Mouse (Mus musculus): ENCODE results near the gene Cpeb3. TPM values are rescaled to one million over a fixed set of nuclear protein-coding genes. Genes with fewer than 3 reads are reported as not detected.
"Not testable (repeated sequence)": the region's sequence is repeated elsewhere in the genome, so short reads cannot be mapped to it uniquely, and the experiment has no call there.

Gene Cpeb3
- polyA plus RNA-seq, 1 experiment from 2014 or later, result 7.7 TPM

DNA sequence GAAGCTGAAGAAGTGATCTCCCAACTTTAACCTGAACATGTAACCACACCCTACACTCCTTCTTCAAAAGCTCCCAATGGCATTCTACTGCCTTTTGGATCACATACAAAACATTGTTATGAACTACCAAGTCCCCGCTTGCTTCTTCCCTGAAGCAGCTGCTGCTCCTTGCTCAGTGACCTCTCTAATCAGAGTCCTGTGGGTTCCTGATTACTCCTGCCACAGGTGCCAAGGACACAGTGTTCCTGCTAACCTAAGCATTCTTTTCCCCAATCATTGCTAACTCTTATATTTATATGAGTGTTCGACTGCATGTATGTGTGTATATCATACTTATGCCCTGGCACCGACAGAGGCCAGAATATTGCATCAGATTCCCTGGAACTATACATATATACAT is 115.2 kb downstream of the Cpeb3 start:
- no peak for ATAC-seq (ENCODE audit: low FRiP score, low read depth)
- H3K36me3 ChIP-seq, result no peaks in the 10 kb centered on the region

DNA sequence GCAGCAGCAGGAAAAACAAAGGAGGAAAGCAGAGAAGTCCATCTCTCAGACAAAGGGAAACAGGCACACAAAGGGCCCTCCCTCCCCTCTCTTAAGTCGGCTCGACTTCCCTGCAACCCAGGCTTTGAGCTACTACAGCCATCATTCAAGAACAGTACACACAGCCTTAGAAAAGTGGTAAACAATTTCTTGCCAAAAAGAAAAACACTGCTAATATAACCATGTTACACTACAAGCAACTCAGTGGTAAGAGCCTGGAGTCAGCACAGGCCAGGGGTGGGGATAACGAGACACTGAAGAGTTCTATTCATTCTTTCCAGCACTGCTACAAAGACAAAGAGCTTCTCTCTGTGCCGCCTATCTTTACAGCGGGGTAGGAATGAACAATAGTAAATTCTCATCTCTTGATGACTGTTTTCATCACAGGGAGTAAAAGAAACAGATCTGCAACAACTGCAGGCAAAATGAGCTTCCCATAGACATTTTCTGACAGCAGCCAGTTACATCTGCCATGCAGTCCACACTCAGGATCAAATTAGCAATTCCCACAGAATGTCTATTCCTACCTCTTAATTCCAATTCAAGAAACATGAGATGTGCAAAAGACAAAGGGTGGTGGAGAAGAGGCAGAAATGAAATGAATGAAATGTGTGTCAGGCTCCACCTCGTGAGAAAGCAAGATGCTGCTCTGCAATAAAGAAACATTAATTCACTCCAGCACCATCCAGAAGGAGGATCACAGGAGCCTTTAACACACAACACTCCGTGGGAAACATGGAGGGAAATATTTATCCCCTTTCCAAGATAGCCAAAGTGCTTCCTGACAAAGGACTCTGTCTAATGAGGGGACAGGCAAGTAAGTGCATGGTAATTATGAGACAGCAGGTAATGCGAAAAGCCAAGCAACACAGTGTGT is 118.0 kb downstream of the Cpeb3 start:
- 18% methylated on average over 8 of the region's 8 CpGs for WGBS
- H3K4me3 ChIP-seq, result no peak overlapping the region
- peak; percentile 58; the same call in 1 of the 2 replicates for ATAC-seq (ENCODE audit: low FRiP score, low read depth)

More for the DNA sequence above, 115.2 kb downstream of the Cpeb3 start:
- Histone ChIP-seq H3K9ac (no peak overlapping the region), H3K27me3 (replicated peaks) (no peaks in the 10 kb centered on the region), H3K27ac (no peak overlapping the region), H3K4me2 (replicated peaks) (no peak overlapping the region), H3K4me3 (no peak overlapping the region), H3K9me3 (no peaks in the 10 kb centered on the region), H3K4me1 (0 out of 2 replicates have a peak, but pooled peaks cover 7% of the 10 kb centered on the region)
- WGBS, result 93% methylated on average over 3 of the region's 3 CpGs

DNA sequence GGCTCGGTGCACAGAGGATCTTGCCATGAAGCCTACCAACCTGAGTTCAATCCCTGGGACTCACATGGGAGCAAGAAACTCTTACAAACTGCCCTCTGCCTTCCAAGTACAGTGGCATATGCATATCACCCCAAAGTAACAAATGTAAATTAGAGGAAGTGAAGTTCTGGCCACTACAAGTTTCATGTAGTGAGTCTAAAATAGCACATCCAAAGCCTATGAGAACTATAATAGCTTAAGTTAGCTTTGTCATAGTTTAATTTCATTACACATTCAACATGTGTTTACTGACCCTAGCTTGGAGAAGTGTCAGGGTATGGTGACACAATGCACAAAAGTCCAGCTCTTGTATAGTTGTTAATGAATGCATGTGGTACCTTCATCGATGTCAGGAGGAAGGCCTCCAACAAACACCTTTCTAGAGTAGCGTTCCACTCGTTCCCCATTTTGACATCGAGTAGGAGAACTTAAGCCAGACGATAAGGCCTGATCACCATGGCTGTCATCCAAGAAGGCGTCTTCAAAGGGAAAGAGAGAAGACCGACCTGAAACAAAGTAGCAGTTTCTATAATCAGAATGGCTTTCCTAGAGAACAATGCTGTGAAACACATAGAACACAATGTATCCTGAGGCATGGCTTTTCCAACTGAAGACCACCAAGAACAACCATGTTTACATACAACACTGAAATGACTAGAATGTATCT is 120.2 kb downstream of the Cpeb3 start:
- Histone ChIP-seq H3K9me3 (no peaks in the 10 kb centered on the region), H3K9ac (no peak overlapping the region), H3K27ac (no peak overlapping the region), H3K36me3 (no peaks in the 10 kb centered on the region), H3K4me3 (no peak overlapping the region), H3K27me3 (replicated peaks) (no peaks in the 10 kb centered on the region), H3K4me1 (0 out of 2 replicates have a peak, but pooled peaks cover 7% of the 10 kb centered on the region), H3K4me2 (replicated peaks) (no peak overlapping the region)
- 96% methylated on average over 8 of the region's 8 CpGs for WGBS
- ATAC-seq (ENCODE audit: low FRiP score, low read depth), result no peak

More for the DNA sequence above, 118.0 kb downstream of the Cpeb3 start:
- no peak overlapping the region for H3K27ac ChIP-seq
- no peaks in the 10 kb centered on the region for H3K27me3 ChIP-seq (replicated peaks)
- no peaks in the 10 kb centered on the region for H3K9me3 ChIP-seq
- no peak overlapping the region for H3K4me2 ChIP-seq (replicated peaks)
- H3K36me3 ChIP-seq, result no peaks in the 10 kb centered on the region
- H3K9ac ChIP-seq, result no peak overlapping the region
- H3K4me1 ChIP-seq, result 0 out of 2 replicates have a peak, but pooled peaks cover 7% of the 10 kb centered on the region

DNA sequence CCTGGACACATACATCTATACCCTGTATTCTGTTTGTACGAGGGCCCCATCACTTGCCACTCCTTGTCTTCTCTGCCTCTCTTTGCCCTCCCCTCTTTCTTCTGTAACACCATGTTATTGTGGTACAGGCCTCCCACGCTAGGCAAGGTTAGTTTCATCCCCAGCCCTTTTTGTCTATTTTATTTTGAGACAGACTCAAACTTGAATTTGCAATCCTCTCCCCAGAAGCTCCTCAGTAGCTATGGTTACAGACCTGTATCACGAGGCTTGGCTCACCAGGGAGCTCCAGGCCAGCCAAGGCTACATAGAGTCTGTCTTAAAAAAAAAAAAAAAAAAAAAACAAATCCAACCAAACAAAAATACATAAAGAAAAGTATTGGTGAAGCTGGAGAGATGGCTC is 123.9 kb downstream of the Cpeb3 start:
- Histone ChIP-seq H3K4me3 (no peak overlapping the region), H3K9ac (no peak overlapping the region), H3K4me2 (replicated peaks) (no peak overlapping the region), H3K27ac (no peak overlapping the region), H3K27me3 (replicated peaks) (no peaks in the 10 kb centered on the region), H3K4me1 (no peaks in the 10 kb centered on the region), H3K9me3 (no peaks in the 10 kb centered on the region), H3K36me3 (no peaks in the 10 kb centered on the region)
- ATAC-seq (ENCODE audit: low FRiP score, low read depth), result no peak
- WGBS, result 79% methylated on average over 3 of the region's 3 CpGs

DNA sequence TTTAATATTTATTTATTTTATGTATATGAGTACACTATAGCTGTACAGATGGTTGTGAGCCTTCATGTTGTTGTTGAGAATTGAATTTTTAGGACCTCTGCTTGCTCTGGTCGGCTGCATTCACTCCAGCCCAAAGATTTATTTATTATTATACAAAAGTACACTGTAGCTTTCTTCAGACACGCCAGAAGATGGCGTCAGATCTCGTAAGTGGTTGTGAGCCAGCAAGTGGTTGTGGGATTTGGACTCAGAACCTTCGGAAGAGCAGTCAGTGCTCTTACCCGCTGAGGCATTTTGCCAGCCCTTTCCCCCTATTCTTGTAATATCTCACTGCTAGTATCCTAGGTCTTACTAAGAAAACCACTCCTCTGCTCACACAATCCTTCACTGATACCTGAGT is 126.9 kb downstream of the Cpeb3 start:
- Histone ChIP-seq H3K4me3 (no peak overlapping the region), H3K4me2 (replicated peaks) (no peak overlapping the region), H3K36me3 (no peaks in the 10 kb centered on the region), H3K27me3 (replicated peaks) (no peaks in the 10 kb centered on the region), H3K9me3 (no peaks in the 10 kb centered on the region), H3K9ac (no peak overlapping the region), H3K4me1 (no peaks in the 10 kb centered on the region), H3K27ac (no peak overlapping the region)
- WGBS, result 61% methylated on average over 6 of the region's 6 CpGs
- ATAC-seq (ENCODE audit: low FRiP score, low read depth), result no peak

DNA sequence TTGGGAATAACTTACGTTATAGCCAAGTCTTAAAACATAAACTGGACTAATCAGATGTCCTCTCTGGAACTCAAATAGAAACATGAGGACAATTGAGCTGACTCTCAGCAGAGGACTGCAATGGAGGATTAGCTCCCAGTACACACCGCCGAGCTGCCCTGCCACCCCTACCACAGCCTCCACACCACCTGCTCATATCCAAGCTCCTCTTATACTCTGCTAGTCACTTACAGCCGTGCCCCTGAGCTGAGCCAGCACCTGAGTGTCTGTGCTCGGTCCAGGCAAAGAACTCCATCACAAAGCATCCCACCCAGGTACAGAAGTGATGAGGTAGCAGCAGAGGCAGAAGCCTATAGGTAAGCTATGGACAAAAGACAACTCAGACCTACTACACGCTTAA is 129.2 kb downstream of the Cpeb3 start:
- no peak overlapping the region for H3K27ac ChIP-seq
- H3K4me1 ChIP-seq, result no peaks in the 10 kb centered on the region
- no peaks in the 10 kb centered on the region for H3K27me3 ChIP-seq (replicated peaks)
- H3K4me2 ChIP-seq (replicated peaks), result no peak overlapping the region
- H3K36me3 ChIP-seq, result no peaks in the 10 kb centered on the region
- WGBS, result 85% methylated on average over 6 of the region's 6 CpGs
- no peak for ATAC-seq (ENCODE audit: low FRiP score, low read depth)
- no peak overlapping the region for H3K4me3 ChIP-seq
- H3K9me3 ChIP-seq, result no peaks in the 10 kb centered on the region
- H3K9ac ChIP-seq, result no peak overlapping the region

DNA sequence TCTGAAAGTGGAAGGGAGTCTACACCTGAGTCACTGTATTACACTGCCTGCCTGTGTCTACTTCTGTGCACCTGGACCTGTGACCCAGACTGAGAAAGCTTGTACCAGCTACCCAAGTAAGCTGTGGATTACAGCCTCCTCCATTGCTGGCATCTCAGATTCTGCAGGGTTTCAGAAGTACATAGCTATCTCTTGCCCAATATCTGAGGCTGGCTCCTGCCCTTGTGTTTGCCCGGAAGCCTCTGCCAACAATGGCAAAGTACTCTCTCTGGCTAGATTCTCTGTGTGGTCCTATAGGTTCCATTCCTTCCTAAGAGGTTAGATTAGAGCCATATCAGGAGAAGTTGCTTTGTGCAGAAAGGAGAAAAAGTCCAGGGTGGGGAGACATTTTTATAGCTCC is 129.8 kb downstream of the Cpeb3 start:
- no peaks in the 10 kb centered on the region for H3K4me1 ChIP-seq
- H3K36me3 ChIP-seq, result no peaks in the 10 kb centered on the region
- no peaks in the 10 kb centered on the region for H3K9me3 ChIP-seq
- no peak overlapping the region for H3K9ac ChIP-seq
- 91% methylated on average over 1 of the region's 1 CpGs for WGBS
- no peak for ATAC-seq (ENCODE audit: low FRiP score, low read depth)
- no peaks in the 10 kb centered on the region for H3K27me3 ChIP-seq (replicated peaks)
- H3K27ac ChIP-seq, result no peak overlapping the region
- H3K4me3 ChIP-seq, result no peak overlapping the region
- no peak overlapping the region for H3K4me2 ChIP-seq (replicated peaks)

DNA sequence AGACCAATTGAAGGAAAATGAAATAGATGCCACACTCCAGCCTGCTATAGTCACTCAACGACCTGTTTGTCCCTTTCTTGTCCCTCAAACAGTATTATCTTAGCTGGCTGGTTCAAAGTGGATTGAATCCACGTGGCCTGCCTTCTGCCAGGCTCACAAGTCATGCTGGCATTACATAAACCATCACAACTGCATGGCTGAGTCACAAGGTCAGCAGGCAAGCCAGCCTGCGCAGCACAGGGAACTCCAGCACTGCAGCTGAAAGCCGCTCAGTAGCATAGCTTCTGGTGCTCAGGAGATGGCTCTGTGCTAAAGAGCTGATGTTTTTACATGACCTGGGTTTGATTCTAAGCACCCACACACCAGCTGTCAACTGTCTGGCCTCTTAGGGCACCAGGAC is 130.3 kb downstream of the Cpeb3 start:
- Histone ChIP-seq H3K9me3 (no peaks in the 10 kb centered on the region), H3K4me1 (no peaks in the 10 kb centered on the region; the same call in 1 of the 2 replicates), H3K27ac (no peak overlapping the region), H3K4me2 (replicated peaks) (no peak overlapping the region), H3K9ac (no peak overlapping the region), H3K4me3 (no peak overlapping the region), H3K27me3 (replicated peaks) (no peaks in the 10 kb centered on the region), H3K36me3 (no peaks in the 10 kb centered on the region)
- no peak for ATAC-seq (ENCODE audit: low FRiP score, low read depth)
- 66% methylated on average over 4 of the region's 4 CpGs for WGBS

DNA sequence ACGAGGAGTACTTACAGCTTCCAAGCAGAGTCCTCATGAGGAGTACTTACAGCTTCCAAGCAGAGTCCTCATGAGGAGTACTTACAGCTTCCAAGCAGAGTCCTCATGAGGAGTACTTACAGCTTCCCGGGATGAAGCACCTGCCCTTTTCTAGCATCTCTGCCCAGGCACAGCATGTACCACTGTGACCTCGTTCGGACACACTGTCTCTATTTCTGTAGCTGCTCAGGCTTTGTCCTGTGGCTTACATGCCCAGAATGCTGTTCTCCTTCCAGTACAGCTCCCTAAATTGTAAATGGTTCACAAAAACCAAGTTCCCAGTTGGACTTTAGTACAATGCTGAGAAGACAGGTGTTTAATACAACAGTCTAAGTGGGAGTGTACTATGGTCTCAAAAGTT is 131.1 kb downstream of the Cpeb3 start:
- not testable (repeated sequence) for H3K4me1 ChIP-seq; H3K36me3 ChIP-seq; H3K27me3 ChIP-seq (replicated peaks); H3K9me3 ChIP-seq; H3K9ac ChIP-seq; H3K4me3 ChIP-seq; H3K27ac ChIP-seq; H3K4me2 ChIP-seq (replicated peaks); ATAC-seq (ENCODE audit: low FRiP score, low read depth)
- WGBS, result 81% methylated on average over 4 of the region's 4 CpGs

DNA sequence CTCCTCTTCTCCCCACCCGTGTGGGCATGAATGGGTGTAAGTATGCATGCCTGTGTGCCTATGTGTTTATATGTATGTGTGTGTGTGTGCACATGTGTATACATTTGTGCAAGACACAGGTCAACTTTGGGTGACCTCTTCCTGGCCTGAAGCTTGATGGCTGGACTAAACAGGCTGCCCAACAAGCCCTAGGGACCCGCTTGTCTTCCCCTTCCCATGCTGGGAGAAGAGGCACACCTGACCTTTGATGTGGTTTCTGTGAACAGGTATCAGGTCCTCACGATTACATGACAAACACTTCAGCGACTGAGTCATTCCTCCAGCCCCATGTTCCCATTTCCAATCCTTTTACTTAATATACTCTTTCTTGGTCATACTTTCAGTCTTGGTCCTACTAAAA is 131.8 kb downstream of the Cpeb3 start:
- 92% methylated on average over 4 of the region's 4 CpGs for WGBS
- no peak for ATAC-seq (ENCODE audit: low FRiP score, low read depth)
- H3K27me3 ChIP-seq (replicated peaks), result no peaks in the 10 kb centered on the region

DNA sequence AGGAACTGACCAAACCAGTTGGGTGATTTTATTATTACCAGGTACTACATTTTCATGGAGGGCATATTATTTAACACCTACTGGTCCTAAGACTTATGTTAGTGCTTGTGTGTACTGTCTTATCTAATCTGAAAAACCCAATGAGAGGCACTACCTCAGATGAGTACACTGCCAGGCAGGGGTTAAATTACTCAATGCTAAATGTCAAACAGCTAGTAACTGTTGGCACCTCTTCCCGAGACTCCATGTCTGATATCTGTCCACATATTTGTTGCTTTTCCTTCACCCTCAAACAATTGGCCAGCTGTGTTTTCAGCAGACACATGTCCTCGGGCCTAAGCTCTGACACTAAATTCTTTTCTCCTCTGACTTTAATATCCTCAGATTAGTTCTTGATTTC is 132.3 kb downstream of the Cpeb3 start:
- WGBS, result 69% methylated on average over 2 of the region's 2 CpGs
- Histone ChIP-seq H3K4me3 (no peak overlapping the region), H3K4me1 (no peaks in the 10 kb centered on the region; the same call in 1 of the 2 replicates), H3K36me3 (no peaks in the 10 kb centered on the region), H3K27ac (no peak overlapping the region), H3K9me3 (no peaks in the 10 kb centered on the region), H3K9ac (no peak overlapping the region), H3K27me3 (replicated peaks) (no peaks in the 10 kb centered on the region), H3K4me2 (replicated peaks) (no peak overlapping the region)
- ATAC-seq (ENCODE audit: low FRiP score, low read depth), result no peak

More for the DNA sequence above, 131.8 kb downstream of the Cpeb3 start:
- Histone ChIP-seq H3K4me3 (no peak overlapping the region), H3K4me2 (replicated peaks) (no peak overlapping the region), H3K27ac (no peak overlapping the region), H3K36me3 (no peaks in the 10 kb centered on the region), H3K4me1 (no peaks in the 10 kb centered on the region; the same call in 1 of the 2 replicates), H3K9ac (no peak overlapping the region), H3K9me3 (no peaks in the 10 kb centered on the region)

DNA sequence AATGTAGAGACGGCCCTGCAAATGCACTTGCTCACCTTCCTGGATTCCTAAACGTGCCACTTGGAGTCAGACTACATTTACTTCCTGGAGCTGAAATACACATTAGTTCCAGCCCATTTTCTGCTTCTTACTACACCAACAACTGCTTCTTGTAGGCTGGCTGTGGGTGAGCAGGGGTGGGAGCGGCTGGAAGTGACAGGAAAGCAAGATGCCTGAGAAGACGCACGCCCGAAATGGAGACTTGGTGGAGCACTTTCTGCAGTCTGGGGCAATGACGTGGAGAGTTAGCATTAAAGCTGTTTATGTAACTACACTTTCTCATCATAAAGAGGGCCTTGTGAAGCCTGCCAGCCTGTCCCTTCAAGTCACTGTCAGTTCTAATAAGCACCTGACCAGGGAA is 132.7 kb downstream of the Cpeb3 start:
- no peak overlapping the region for H3K9ac ChIP-seq
- no peak overlapping the region for H3K4me2 ChIP-seq (replicated peaks)
- H3K36me3 ChIP-seq, result no peaks in the 10 kb centered on the region
- WGBS, result 74% methylated on average over 7 of the region's 7 CpGs
- no peak overlapping the region for H3K4me3 ChIP-seq
- no peaks in the 10 kb centered on the region for H3K9me3 ChIP-seq
- ATAC-seq (ENCODE audit: low FRiP score, low read depth), result no peak
- no peaks in the 10 kb centered on the region for H3K27me3 ChIP-seq (replicated peaks)
- H3K27ac ChIP-seq, result no peak overlapping the region
- no peaks in the 10 kb centered on the region; the same call in 1 of the 2 replicates for H3K4me1 ChIP-seq

Data from neural tube, embryonic 12.5 days (tissue).